Mouse (Mus musculus) v-Abl transformed pro-B cells (cell line): ENCODE measurements at regions not wholly inside any gene's neighbourhood (a gene's known extent, or its start where the extent isn't known, plus 50 kb on each side); places are given as distances from the start of the nearest gene placed in this dataset.

Source experiments
- in situ Hi-C, 2 experiments: fragments of 400-800 bp; cut with MboI; formaldehyde crosslinking; loops; one replicate each; pipeline ENCODE4 v1.15.1; 2025; ENCODE audit not compliant: unreplicated experiment in 2 of 2

DNA sequence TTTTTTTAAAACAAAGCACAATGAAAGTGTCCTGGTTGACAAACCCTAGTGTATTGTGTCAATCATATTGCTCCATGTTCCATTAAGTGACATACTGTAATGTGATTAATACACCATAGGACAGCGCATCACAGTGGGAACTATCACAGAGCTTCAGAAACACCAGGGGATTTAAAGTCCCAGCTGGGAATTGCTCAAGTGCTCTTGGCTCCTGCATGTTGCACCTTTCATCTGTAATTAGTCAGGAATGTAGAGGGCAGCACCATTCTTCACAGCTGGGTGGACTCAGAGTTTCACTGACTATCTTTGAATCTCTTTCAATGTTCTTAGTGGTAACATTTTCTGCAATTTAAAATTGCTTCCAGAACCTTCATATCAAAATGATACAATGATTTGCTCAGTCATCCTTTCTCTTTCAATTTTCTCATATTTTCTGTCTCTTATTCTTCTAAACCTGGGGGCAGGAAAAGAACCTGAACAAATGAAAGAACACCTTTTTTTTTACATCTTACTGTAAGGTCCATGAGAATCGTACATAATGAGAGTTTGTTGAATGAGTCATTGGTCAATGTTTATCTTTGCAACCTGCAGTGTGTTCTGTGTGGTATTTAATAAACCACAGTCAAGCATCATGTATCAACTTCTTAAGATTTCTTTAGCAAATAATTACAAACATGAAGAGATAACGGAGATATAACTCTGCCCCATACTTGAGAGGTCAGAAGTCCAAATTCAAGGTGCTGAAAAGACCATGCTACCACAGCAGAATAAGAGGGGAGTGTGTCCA, 333.0 kb downstream of the Etaa1 start:
- in situ Hi-C loops: no loop called here

DNA sequence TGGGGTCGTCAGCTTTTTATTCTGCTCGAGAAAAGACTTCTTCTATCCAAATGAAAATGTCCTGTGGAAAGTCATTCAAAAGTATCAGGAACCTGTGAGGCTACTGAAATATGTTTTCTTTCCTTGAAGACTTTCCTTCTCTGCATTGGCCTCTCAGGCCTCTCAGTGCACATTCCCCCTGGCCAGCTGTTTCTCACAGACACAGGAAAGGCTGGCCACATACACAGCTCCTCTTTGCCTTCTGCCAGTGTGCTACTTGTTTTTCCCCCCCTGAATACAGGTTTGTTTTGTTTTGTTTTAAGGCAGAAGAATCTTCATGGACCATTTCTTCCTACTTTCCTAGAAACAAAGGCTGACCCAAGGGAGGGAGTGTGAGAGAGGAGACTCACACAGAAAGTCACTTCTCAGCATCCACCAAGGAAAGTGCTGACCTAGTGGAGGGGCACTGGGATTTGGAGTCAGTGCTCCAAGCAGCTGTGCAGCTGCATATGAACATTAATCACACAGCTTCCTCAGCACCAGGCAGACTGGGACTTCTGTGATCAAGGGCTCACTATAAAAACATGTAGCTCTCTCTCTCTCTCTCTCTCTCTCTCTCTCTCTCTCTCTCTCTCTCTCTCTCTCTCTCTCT, 324.0 kb downstream of the Etaa1 start:
- in situ Hi-C loops: no loop called here

- in situ Hi-C loops: no loop called here
Observed at GRCm38 (mm10) chr11:17630172-17630553, 323.5 kb downstream of the Etaa1 start.

DNA sequence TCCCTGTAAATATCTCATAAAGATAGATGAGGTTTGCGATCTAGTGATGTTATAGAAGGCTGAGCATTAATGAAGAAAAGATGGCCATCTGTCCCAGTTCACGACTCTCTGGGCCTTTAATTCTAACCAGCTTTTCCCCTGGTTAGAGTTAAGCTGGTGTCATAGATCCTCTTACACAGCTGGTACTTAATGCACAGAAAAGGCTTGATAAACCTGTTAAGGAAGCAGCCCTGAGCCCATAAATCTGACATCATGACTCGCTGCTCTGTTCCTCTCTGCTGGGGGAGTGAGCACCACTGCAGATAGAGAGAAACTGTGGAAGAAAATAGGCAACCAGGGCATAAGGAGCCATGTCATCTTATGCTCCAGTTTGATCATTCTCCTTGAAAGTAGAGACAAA, 316.5 kb downstream of the Etaa1 start:
- in situ Hi-C loops: no loop called here

DNA sequence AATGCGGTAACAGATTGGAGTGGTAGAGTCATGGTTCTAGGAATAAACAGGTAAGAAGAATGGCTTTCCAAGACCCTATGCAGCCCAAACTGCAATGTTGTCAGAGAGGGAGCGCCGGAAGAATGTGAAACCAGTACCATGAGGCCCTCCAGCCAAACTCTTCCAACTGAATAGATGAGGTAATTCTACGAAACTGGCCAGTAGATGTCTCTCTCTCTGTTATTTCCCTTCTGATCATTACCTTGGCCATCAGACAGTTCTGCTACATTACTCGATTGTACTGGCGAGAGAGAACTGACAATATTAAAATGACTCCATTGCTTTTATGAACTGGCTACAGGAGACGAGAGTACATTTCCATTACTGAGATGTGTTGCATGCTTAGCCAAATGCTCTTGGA, 313.8 kb downstream of the Etaa1 start:
- in situ Hi-C loops: no loop called here

GRCm38 (mm10) chr11:17647441-17647840, 306.2 kb downstream of the Etaa1 start:
- in situ Hi-C loops: no loop called here

- in situ Hi-C loops: no loop called here
Observed at GRCm38 (mm10) chr11:17651389-17652156, 302.1 kb downstream of the Etaa1 start.

DNA sequence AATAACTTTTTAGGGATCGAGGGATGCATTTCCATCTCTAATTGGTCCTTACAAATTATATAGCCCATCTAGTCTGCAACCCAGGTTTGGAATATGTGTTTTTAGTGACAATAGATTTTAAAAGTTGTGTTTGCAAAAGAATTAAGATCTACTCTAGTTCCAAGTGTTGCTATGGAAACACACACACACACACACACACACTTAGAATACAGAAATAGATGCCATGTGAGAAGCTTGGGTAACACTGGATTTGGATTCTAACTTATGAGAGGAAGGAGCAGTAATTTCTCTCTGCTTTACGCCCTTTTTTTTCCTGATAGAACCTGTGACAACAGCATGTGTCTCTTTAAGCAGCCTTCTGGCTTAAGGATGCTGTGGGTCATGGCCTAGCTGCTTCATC, 297.8 kb downstream of the Etaa1 start:
- in situ Hi-C loops: no loop called here

GRCm38 (mm10) chr11:17657720-17658119, 296.0 kb downstream of the Etaa1 start:
- in situ Hi-C loops: no loop called here

DNA sequence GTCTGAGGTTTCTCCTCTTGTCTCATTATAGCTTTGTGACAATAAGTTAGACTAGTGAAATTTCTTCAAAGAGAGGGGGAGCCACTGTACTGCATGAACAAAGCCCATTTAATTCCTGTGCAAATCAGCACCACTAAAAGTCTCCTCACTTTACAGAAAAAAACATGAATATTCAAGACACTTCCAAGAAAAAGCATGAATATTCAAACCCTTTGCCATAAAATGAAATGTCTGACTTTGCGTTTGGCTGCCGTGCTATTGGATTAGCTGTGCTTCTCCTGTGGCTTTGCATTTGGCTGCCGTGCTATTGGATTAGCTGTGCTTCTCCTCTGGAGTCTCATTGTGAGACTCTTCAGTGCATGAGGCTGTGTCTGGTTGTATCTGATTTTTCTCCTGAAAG, 295.4 kb downstream of the Etaa1 start:
- in situ Hi-C loops: no loop called here

DNA sequence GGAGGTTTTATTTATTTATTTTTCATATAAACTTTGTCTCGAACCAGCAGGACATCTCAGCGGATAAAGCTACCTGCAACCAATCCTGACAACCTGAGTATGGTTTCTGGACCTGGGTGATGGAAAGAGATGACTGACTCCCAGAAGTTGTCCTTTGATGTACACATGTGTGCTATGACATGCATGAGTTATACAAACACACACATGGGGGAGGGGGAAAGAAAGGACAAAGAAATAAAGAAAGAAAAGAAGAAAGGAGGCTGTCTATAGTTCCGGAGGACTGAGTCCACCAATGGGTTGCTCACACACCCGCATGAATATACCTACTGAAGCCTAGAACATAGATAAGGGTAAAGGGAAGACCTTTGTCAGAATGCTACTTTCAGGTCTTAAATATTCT, 295.0 kb downstream of the Etaa1 start:
- in situ Hi-C loops: no loop called here

- in situ Hi-C loops: no loop called here
Observed at GRCm38 (mm10) chr11:17663893-17664292, 289.8 kb downstream of the Etaa1 start.

- in situ Hi-C loops: no loop called here
Observed at GRCm38 (mm10) chr11:17665624-17666552, 287.8 kb downstream of the Etaa1 start.

DNA sequence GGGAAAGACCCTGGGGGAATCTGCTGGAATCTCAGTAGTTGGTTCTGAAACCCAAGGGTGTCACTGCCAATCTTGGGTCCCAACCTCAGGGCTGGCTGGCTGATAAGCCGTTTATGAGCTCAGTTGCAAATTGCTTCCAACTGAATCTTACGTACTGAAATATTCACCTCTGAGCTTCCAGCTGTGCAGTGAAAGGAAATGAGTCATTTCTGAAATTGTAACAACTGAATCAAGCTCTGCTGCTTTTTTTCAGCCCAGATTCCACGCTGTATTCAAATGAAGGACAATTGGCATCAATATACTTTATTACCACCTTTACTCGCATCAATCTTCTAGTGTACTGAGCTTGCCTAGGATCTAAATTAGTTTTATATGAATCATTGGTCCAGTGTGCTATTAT, 272.7 kb downstream of the Etaa1 start:
- in situ Hi-C loops: no loop called here

DNA sequence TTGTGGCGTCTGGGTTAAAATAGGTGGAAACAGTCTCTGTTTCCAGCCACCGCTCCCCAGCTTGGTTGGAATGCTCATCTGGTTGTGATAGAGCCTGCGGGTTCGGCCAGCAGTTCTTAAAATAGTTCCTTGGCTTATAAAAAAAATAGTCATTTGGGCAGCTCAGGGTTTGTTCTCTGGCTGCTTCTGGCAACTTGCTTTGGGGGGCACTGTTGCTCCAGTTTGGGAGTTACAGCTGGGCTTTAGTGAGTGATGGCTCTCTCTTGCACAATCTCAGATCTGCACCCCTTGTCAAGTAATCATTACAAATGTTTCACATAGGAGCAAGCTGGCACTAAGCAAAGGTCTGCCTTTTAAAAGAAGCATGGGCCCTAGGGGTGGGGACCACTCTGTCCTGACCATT, 268.0 kb downstream of the Etaa1 start:
- in situ Hi-C loops: no loop called here

GRCm38 (mm10) chr11:17686806-17687205, 266.9 kb downstream of the Etaa1 start:
- in situ Hi-C loops: no loop called here

GRCm38 (mm10) chr11:17694145-17694544, 259.5 kb downstream of the Etaa1 start:
- in situ Hi-C loops: no loop called here

GRCm38 (mm10) chr11:17708769-17709168, 244.9 kb downstream of the Etaa1 start:
- in situ Hi-C loops: no loop called here

GRCm38 (mm10) chr11:17722051-17722450, 231.6 kb downstream of the Etaa1 start:
- in situ Hi-C loops: no loop called here

DNA sequence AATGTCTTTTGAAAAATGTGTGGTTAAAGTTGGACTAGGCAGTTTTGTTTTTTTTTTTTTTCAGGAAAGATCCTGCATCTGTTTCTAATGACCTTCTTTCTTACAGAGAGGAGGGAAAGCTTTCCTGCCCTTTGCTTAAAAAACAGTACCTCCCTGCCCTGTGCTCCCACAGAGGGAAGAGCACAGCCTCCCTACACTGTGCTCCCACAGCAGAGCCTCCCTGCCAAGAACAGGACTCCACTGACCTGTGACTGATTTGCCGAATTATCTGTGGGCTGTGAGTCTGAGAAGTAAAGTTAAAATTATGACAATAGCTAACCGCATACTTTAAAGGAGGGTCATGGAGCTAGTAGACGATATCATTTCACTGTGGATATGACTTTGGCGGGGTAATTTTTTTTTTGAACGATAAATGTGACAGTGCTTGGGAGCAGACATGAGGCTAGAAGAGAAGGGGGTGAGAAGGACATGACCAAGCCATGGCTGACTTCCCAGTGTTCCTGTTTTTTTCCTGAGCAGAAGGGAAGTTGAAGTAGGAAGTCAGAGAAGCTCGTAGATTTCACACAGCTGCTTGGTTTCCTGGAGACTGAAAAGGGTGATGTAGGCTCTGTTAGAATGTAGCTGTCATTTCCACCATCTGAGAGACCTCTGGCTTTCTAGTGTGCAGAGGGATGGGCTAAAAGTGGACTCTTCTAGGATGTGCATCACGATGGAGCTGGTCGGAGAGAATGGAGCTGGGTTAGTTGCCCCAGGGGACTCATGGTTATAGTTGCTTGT, 226.2 kb downstream of the Etaa1 start:
- in situ Hi-C loops: no loop called here
